Mouse (Mus musculus) kidney, embryonic 15.5 days (tissue): ENCODE measurements around the gene Paqr4. TPM values are rescaled to one million over a fixed set of nuclear protein-coding genes. Genes with fewer than 3 reads are reported as not detected.

ENCODE experiments used
- ATAC-seq: fragments of 200-750 bp; cut with Nextera tagmentation; replicated peaks from 2 replicates; pipeline ENCODE4 v1.8.0; 2017; ENCODE audit warnings: moderate TSS enrichment; ENCODE audit not compliant: low FRiP score
- H3K27ac ChIP-seq: fragments of 300-500 bp; sonication (generic); 2 replicates; pipeline ENCODE4 v1.5.1; 2015; ENCODE audit warnings: mild to moderate bottlenecking, inconsistent platforms
- H3K27me3 ChIP-seq: fragments of 300-500 bp; sonication (generic); 2 replicates; pipeline ENCODE4 v1.6.1; 2015; ENCODE audit warnings: inconsistent platforms
- H3K36me3 ChIP-seq: fragments of 300-500 bp; sonication (generic); 2 replicates; pipeline ENCODE4 v1.6.1; 2015; ENCODE audit warnings: inconsistent platforms
- H3K4me1 ChIP-seq: fragments of 300-500 bp; sonication (generic); 2 replicates; pipeline ENCODE4 v1.6.1; 2015; ENCODE audit warnings: inconsistent platforms
- H3K4me2 ChIP-seq: fragments of 300-500 bp; sonication (generic); 2 replicates; pipeline ENCODE4 v1.6.1; 2015; ENCODE audit warnings: moderate library complexity, mild to moderate bottlenecking, inconsistent platforms
- H3K4me3 ChIP-seq: fragments of 300-500 bp; sonication (generic); replicated peaks from 2 replicates; pipeline ENCODE4 v1.5.1; 2015; ENCODE audit warnings: mild to moderate bottlenecking, inconsistent platforms
- H3K9ac ChIP-seq: fragments of 300-500 bp; sonication (generic); 2 replicates; pipeline ENCODE4 v1.6.1; 2015; ENCODE audit warnings: mild to moderate bottlenecking, inconsistent platforms
- H3K9me3 ChIP-seq: fragments of 300-500 bp; sonication (generic); replicated peaks from 2 replicates; pipeline ENCODE4 v1.6.1; 2016; ENCODE audit warnings: inconsistent platforms
- WGBS: fragments of 180-500 bp; shearing (Covaris S2); methylation state at CpG from one replicate; pipeline ENCODE4 v1.1.7; 2015; ENCODE audit warnings: mixed read lengths; 5-methylcytosine and 5-hydroxymethylcytosine counted together
- polyA plus RNA-seq: library from polyadenylated mRNA; unstranded; fragments of >200 nt; fragmentation: Nextera tagmentation; extraction: Ambion mirVana; gene quantifications from 2 replicates; pipeline ENCODE4 v1.2.1, GENCODE M21; 2015

Gene Paqr4
- polyA plus RNA-seq, 1 experiment from 2014 or later = 23.8 TPM

- H3K9ac ChIP-seq = peak within 1 kb of the TSS; percentile 94
- H3K4me3 ChIP-seq = peak within 1 kb of the TSS; percentile 93
- H3K4me1 ChIP-seq = peaks cover 15% of the 10 kb centered on the region
- H3K4me2 ChIP-seq = peak within 1 kb of the TSS; percentile 75
- H3K27ac ChIP-seq = peak within 1 kb of the TSS; percentile 89
- peak; percentile 97 for ATAC-seq
- H3K27me3 ChIP-seq = no peaks in the 10 kb centered on the region
- WGBS = 3% methylated on average over 56 of the region's 58 CpGs
- peaks cover 11% of the 10 kb centered on the region; the same call in 1 of the 2 replicates for H3K36me3 ChIP-seq
- no peaks in the 10 kb centered on the region for H3K9me3 ChIP-seq
These were observed 30.9 kb upstream of the Paqr4 start, which contains the start of gene Flywch1 for GRCm38 (mm10) chr17:23771284-23772218. Flywch1 (minus strand) TSS chr17:23771602.

GRCm38 (mm10) chr17:23770896-23771283 is 30.2 kb upstream of the Paqr4 start:
- Histone ChIP-seq H3K27me3 (no peaks in the 10 kb centered on the region), H3K27ac (peak overlapping the region; percentile 89), H3K4me3 (peak overlapping the region; percentile 93), H3K4me1 (peaks cover 15% of the 10 kb centered on the region), H3K4me2 (peak overlapping the region; percentile 75), H3K36me3 (peaks cover 11% of the 10 kb centered on the region; the same call in 1 of the 2 replicates), H3K9ac (peak overlapping the region; percentile 94), H3K9me3 (no peaks in the 10 kb centered on the region)
- ATAC-seq = peak; percentile 50; the same call in 1 of the 2 replicates
- under 1% methylated on average over 19 of the region's 19 CpGs for WGBS

GRCm38 (mm10) chr17:23770493-23770892 is 29.8 kb upstream of the Paqr4 start:
- peak overlapping the region; percentile 93 for H3K4me3 ChIP-seq
- peak overlapping the region; percentile 94 for H3K9ac ChIP-seq
- no peaks in the 10 kb centered on the region for H3K27me3 ChIP-seq
- H3K4me1 ChIP-seq = peaks cover 15% of the 10 kb centered on the region
- no peaks in the 10 kb centered on the region for H3K9me3 ChIP-seq
- H3K4me2 ChIP-seq = peak overlapping the region; percentile 75
- WGBS = 20% methylated on average over 2 of the region's 2 CpGs
- peak overlapping the region; percentile 89; the same call in 1 of the 2 replicates for H3K27ac ChIP-seq
- H3K36me3 ChIP-seq = peaks cover 11% of the 10 kb centered on the region; the same call in 1 of the 2 replicates
- ATAC-seq = no peak

GRCm38 (mm10) chr17:23762976-23763375 is 22.3 kb upstream of the Paqr4 start:
- Histone ChIP-seq H3K36me3 (peaks cover 65% of the 10 kb centered on the region), H3K27me3 (no peaks in the 10 kb centered on the region), H3K27ac (no peak overlapping the region), H3K9me3 (no peaks in the 10 kb centered on the region), H3K9ac (no peak overlapping the region), H3K4me2 (no peak overlapping the region), H3K4me1 (no peaks in the 10 kb centered on the region), H3K4me3 (no peak overlapping the region)
- WGBS = 89% methylated on average over 11 of the region's 11 CpGs
- no peak for ATAC-seq

GRCm38 (mm10) chr17:23761155-23761554 is 20.5 kb upstream of the Paqr4 start:
- no peak for ATAC-seq
- no peak overlapping the region for H3K4me3 ChIP-seq
- H3K9ac ChIP-seq = no peak overlapping the region
- no peak overlapping the region for H3K4me2 ChIP-seq
- peaks cover 80% of the 10 kb centered on the region for H3K36me3 ChIP-seq
- H3K27ac ChIP-seq = no peak overlapping the region
- H3K4me1 ChIP-seq = no peaks in the 10 kb centered on the region
- no peaks in the 10 kb centered on the region for H3K27me3 ChIP-seq
- no peaks in the 10 kb centered on the region for H3K9me3 ChIP-seq
- 94% methylated on average over 3 of the region's 3 CpGs for WGBS

GRCm38 (mm10) chr17:23760231-23760630 is 19.6 kb upstream of the Paqr4 start:
- Histone ChIP-seq H3K27ac (no peak overlapping the region), H3K4me1 (no peaks in the 10 kb centered on the region), H3K4me3 (no peak overlapping the region), H3K36me3 (peaks cover 87% of the 10 kb centered on the region), H3K4me2 (no peak overlapping the region), H3K9ac (no peak overlapping the region), H3K27me3 (no peaks in the 10 kb centered on the region), H3K9me3 (no peaks in the 10 kb centered on the region)
- WGBS = 96% methylated on average over 9 of the region's 9 CpGs
- no peak for ATAC-seq

GRCm38 (mm10) chr17:23758801-23759200 is 18.1 kb upstream of the Paqr4 start:
- no peaks in the 10 kb centered on the region for H3K4me1 ChIP-seq
- no peaks in the 10 kb centered on the region for H3K9me3 ChIP-seq
- no peak overlapping the region for H3K27ac ChIP-seq
- H3K9ac ChIP-seq = no peak overlapping the region
- ATAC-seq = no peak
- WGBS = 78% methylated on average over 8 of the region's 8 CpGs
- H3K4me3 ChIP-seq = no peak overlapping the region
- H3K4me2 ChIP-seq = no peak overlapping the region
- peaks cover 98% of the 10 kb centered on the region for H3K36me3 ChIP-seq
- no peaks in the 10 kb centered on the region for H3K27me3 ChIP-seq

- Histone ChIP-seq H3K4me3 (no peak overlapping the region), H3K9me3 (no peaks in the 10 kb centered on the region), H3K27me3 (no peaks in the 10 kb centered on the region), H3K4me1 (no peaks in the 10 kb centered on the region), H3K4me2 (no peak overlapping the region), H3K36me3 (peaks cover 100% of the 10 kb centered on the region), H3K27ac (no peak overlapping the region), H3K9ac (no peak overlapping the region)
- 96% methylated on average over 9 of the region's 9 CpGs for WGBS
- ATAC-seq = no peak
These were observed 16.9 kb upstream of the Paqr4 start for GRCm38 (mm10) chr17:23757581-23757980.

GRCm38 (mm10) chr17:23755689-23756088 is 15.0 kb upstream of the Paqr4 start:
- no peak for ATAC-seq
- Histone ChIP-seq H3K36me3 (peaks cover 95% of the 10 kb centered on the region), H3K4me1 (no peaks in the 10 kb centered on the region), H3K9ac (no peak overlapping the region), H3K27ac (peak overlapping the region; percentile 51; the same call in 1 of the 2 replicates), H3K4me2 (no peak overlapping the region), H3K9me3 (no peaks in the 10 kb centered on the region), H3K4me3 (no peak overlapping the region), H3K27me3 (no peaks in the 10 kb centered on the region)
- 82% methylated on average over 13 of the region's 13 CpGs for WGBS

- peak overlapping the region; percentile 47; the same call in 1 of the 2 replicates for H3K4me2 ChIP-seq
- 80% methylated on average over 11 of the region's 11 CpGs for WGBS
- peaks cover 36% of the 10 kb centered on the region for H3K27me3 ChIP-seq
- H3K9ac ChIP-seq = 0 out of 2 replicates have a peak overlapping the region, but pooled peaks have one; percentile 4
- H3K36me3 ChIP-seq = peaks cover 34% of the 10 kb centered on the region
- H3K27ac ChIP-seq = 0 out of 2 replicates have a peak overlapping the region, but pooled peaks have one; percentile 24
- H3K4me3 ChIP-seq = peak overlapping the region; percentile 29
- ATAC-seq = no peak
- H3K4me1 ChIP-seq = peaks cover 35% of the 10 kb centered on the region
- no peaks in the 10 kb centered on the region for H3K9me3 ChIP-seq
These were observed 8.9 kb upstream of the Paqr4 start for GRCm38 (mm10) chr17:23749400-23750191.

GRCm38 (mm10) chr17:23748631-23749391 is 8.1 kb upstream of the Paqr4 start:
- Histone ChIP-seq H3K4me1 (peaks cover 43% of the 10 kb centered on the region), H3K4me2 (peak overlapping the region; percentile 47), H3K27ac (0 out of 2 replicates have a peak overlapping the region, but pooled peaks have one; percentile 24), H3K4me3 (peak overlapping the region; percentile 29), H3K27me3 (peaks cover 43% of the 10 kb centered on the region), H3K36me3 (peaks cover 26% of the 10 kb centered on the region), H3K9ac (no peak overlapping the region), H3K9me3 (no peaks in the 10 kb centered on the region)
- ATAC-seq = peak; percentile 4; the same call in 1 of the 2 replicates
- 27% methylated on average over 10 of the region's 10 CpGs for WGBS
